Mouse (Mus musculus): Measurements from ENCODE around the gene Hspb6. TPM values are rescaled to one million over a fixed set of nuclear protein-coding genes. Genes with fewer than 3 reads are reported as not detected.

Gene Hspb6
- total RNA-seq, 2 experiments from 2014 or later = 1,132 to 1,502 TPM

GRCm38 (mm10) chr7:30584339-30584738, 32.4 kb downstream of the Hspb6 start:
- intact Hi-C loops (cut with DNase I) = no loop called here
- DNase-seq = no peak

GRCm38 (mm10) chr7:30585170-30585569, 33.2 kb downstream of the Hspb6 start:
- no peak for DNase-seq
- intact Hi-C loops (cut with DNase I) = no loop called here

GRCm38 (mm10) chr7:30586455-30587020, 34.6 kb downstream of the Hspb6 start:
- no peak for DNase-seq
- intact Hi-C loops (cut with DNase I) = no loop called here

- DNase-seq = peak; percentile 32 to 65
- intact Hi-C loops (cut with DNase I) = no loop called here
Observed at GRCm38 (mm10) chr7:30587842-30588667, 36.1 kb downstream of the Hspb6 start.

GRCm38 (mm10) chr7:30588676-30589434, 36.9 kb downstream of the Hspb6 start, which contains the start of gene Kmt2b:
TSS of gene Kmt2b (minus strand) at chr7:30588726.
- intact Hi-C loops (cut with DNase I) = loop anchor here (1.0 kb wide), 1 partner anchor 25 kb away; no protein-coding TSS in a partner anchor
- DNase-seq = peak; percentile 92 to 94

- DNase-seq = peak; percentile 76 to 84
- intact Hi-C loops (cut with DNase I) = loop anchor here (1.0 to 5.0 kb wide), 3 partner anchors 21 to 273 kb away; partner anchors contain the start of gene Ffar1
Observed at GRCm38 (mm10) chr7:30589435-30590301, 37.7 kb downstream of the Hspb6 start.

GRCm38 (mm10) chr7:30590927-30591604, 39.1 kb downstream of the Hspb6 start:
- intact Hi-C loops (cut with DNase I) = loop anchor here (2.0 to 5.0 kb wide), 2 partner anchors 20 to 271 kb away; partner anchors contain the start of gene Ffar1
- DNase-seq = no peak

- intact Hi-C loops (cut with DNase I) = loop anchor here (2.0 to 5.0 kb wide), 2 partner anchors 19 to 271 kb away; partner anchors contain the start of gene Ffar1
- no peak for DNase-seq
Observed at GRCm38 (mm10) chr7:30591605-30591951, 39.6 kb downstream of the Hspb6 start.

- intact Hi-C loops (cut with DNase I) = loop anchor here (5.0 kb wide), 1 partner anchor 269 kb away; the partner anchor contains the start of gene Ffar1
- no peak for DNase-seq
Observed at GRCm38 (mm10) chr7:30592772-30593423, 40.9 kb downstream of the Hspb6 start.

GRCm38 (mm10) chr7:30593579-30594509, 41.9 kb downstream of the Hspb6 start:
- intact Hi-C loops (cut with DNase I) = loop anchor here (5.0 kb wide), 1 partner anchor 268 kb away; the partner anchor contains the start of gene Ffar1
- DNase-seq = no peak

GRCm38 (mm10) chr7:30594510-30595024, 42.6 kb downstream of the Hspb6 start:
- intact Hi-C loops (cut with DNase I) = loop anchor here (5.0 kb wide), 1 partner anchor 268 kb away; the partner anchor contains the start of gene Ffar1
- no peak for DNase-seq

- DNase-seq = no peak
- intact Hi-C loops (cut with DNase I) = no loop called here
Observed at GRCm38 (mm10) chr7:30596093-30596492, 44.1 kb downstream of the Hspb6 start.

GRCm38 (mm10) chr7:30596811-30597210, 44.8 kb downstream of the Hspb6 start:
- DNase-seq = no peak
- intact Hi-C loops (cut with DNase I) = no loop called here

- DNase-seq = no peak
- intact Hi-C loops (cut with DNase I) = no loop called here
Observed at GRCm38 (mm10) chr7:30598786-30599185, 46.8 kb downstream of the Hspb6 start, which contains the start of gene Zbtb32. TSS of gene Zbtb32 (minus strand) at chr7:30598909.

GRCm38 (mm10) chr7:30599933-30600353, 48.0 kb downstream of the Hspb6 start:
- intact Hi-C loops (cut with DNase I) = no loop called here

GRCm38 (mm10) chr7:30600651-30601050, 48.7 kb downstream of the Hspb6 start:
- intact Hi-C loops (cut with DNase I) = no loop called here
- DNase-seq = no peak

More at GRCm38 (mm10) chr7:30599933-30600353, 48.0 kb downstream of the Hspb6 start:
- peak; percentile 61 to 64 for DNase-seq

- intact Hi-C loops (cut with DNase I) = no loop called here
- DNase-seq = no peak
Observed at GRCm38 (mm10) chr7:30602583-30602982, 50.6 kb downstream of the Hspb6 start.

Data from gastrocnemius, postnatal 36 days (tissue).